Mouse (Mus musculus) brown adipose tissue, adult 24 weeks (tissue): ENCODE data around the gene Zdhhc14. TPM values are rescaled to one million over a fixed set of nuclear protein-coding genes. Genes with fewer than 3 reads are reported as not detected.
"Not testable (repeated sequence)": the region's sequence is repeated elsewhere in the genome, so short reads cannot be mapped to it uniquely, and the experiment has no call there.

Source experiments
- H3K27ac ChIP-seq: fragments of 200-500 bp; replicated peaks from 2 replicates; pipeline ENCODE4 v1.5.1; 2012; ENCODE audit warnings: low read depth, mild to moderate bottlenecking, low read length
- H3K4me1 ChIP-seq: fragments of 200-500 bp; 2 replicates; pipeline ENCODE4 v1.6.1; 2012; ENCODE audit warnings: low read length, mixed read lengths; ENCODE audit not compliant: control insufficient read depth, insufficient read depth, insufficient read length
- H3K4me3 ChIP-seq: fragments of 200-500 bp; 2 replicates; pipeline ENCODE4 v1.5.1; 2012; ENCODE audit warnings: low read depth, mild to moderate bottlenecking, low read length, moderate library complexity; ENCODE audit not compliant: insufficient read depth
- polyA plus RNA-seq: library from polyadenylated mRNA; stranded (reverse); fragments of >200 nt; gene quantifications from 2 replicates; pipeline ENCODE4 v1.2.4, GENCODE M21; 2012; ENCODE audit not compliant: missing spikeins, insufficient read depth, insufficient read length

Zdhhc14 gene
- polyA plus RNA-seq, 1 experiment = 3.1 TPM

DNA sequence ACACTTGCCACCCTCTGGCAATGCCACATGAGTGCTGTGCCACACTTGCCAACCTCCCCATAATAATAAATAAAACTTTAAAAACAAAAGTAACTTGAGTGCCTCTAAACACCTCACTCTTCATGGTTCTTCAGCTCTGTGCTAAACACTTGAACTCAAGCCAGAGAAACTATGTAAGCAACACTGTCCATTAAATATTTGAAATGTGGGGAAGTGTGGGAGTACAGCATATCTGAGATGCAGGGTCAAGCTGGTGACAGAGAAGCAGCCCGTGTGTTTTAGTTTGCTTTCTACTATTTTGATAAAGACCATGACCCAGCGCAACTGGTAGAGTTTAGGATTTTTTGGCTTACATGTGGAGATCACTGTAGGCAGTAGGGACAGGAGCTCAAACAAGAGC is 100.7 kb downstream of the Zdhhc14 start:
- H3K4me1 ChIP-seq = peaks cover 8% of the 10 kb centered on the region; the same call in 1 of the 2 replicates
- no peak overlapping the region for H3K4me3 ChIP-seq
- H3K27ac ChIP-seq = peak overlapping the region; percentile 73

DNA sequence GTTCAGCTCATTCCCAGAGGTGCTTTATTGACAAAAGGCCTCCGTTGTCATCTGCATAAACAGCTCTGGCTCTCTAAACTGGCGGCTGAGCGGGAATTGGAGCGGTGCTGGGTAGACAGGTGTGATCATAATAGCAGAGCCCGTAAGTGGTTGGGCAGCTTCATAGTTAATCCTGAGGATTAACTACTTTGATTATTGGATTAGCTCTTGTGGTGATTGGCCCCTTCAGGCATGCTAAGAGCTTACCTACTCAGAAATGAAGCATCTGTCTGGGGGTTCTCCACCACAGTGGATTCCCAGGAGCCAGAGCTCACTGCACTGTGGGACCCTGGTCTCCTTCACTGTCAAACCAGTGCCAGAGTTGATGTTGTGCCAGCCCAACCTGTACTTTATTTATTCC is 102.7 kb downstream of the Zdhhc14 start:
- Histone ChIP-seq H3K27ac (no peak overlapping the region), H3K4me1 (peaks cover 11% of the 10 kb centered on the region), H3K4me3 (no peak overlapping the region)

DNA sequence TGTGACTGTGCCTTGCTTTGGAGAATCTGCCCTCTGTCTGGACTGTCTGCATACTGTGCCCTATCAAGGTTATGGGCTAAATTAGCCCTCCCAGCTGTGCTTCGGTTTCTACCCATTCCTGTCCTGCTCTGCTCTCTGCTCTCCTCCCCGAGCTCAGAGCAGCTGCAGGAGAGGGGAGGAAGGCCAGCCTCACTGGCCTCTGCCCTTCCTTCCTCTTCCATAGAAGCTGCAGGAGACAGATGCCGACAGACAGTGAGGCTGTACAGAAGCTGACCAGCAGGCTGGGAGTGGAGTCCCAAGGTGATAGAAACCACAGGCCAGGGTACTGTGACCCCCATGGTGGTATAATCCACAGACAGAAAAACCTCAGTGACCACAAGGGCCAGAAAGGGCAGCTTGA is 104.1 kb downstream of the Zdhhc14 start:
- H3K27ac ChIP-seq = peak overlapping the region; percentile 46; the same call in 1 of the 2 replicates
- no peak overlapping the region for H3K4me3 ChIP-seq
- H3K4me1 ChIP-seq = peaks cover 11% of the 10 kb centered on the region

DNA sequence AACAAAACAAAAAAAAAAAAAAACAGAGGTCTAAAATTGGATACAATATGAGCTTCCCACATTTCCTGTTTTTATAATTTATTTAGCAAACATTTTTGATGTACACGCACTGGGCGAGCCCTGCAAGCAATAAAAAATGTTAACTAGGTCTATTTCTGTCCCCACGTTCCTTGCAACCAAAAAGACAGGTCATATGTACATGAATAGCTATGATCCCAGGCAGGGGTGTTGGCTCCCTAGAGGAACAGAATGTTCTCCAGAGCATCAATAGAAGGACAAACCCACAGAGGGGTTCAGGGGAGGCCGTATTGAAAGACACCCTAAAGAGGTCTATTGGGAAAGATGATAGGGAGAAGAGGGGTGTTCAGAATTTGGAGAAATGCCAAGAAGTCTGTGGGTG is 106.6 kb downstream of the Zdhhc14 start:
- peaks cover 7% of the 10 kb centered on the region for H3K4me1 ChIP-seq
- H3K27ac ChIP-seq = no peak overlapping the region
- no peak overlapping the region for H3K4me3 ChIP-seq

DNA sequence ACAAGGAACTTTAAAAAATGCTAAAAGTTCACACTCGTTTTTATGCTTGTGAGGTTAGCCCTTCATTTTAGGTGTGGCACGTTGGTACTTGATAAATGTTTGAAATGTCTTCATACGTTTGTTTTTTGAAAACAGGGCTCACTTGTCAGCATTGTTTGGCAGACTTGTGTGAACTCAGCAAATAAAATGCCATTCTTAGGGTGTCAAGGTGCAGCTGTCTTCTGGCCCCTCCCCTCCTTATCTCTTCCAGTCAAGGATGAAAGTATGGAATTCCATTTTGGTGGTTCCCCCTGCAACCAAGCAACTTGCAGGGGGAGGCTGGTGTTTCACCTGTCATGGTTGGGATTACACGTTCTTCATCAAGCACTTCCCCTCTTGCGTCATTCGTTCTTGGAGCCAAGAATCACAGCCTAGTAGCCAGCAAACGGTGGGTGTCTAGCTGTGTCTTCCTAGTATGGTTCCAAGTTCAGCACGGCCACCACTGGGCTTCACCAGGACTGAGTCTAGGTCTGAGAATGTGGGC is 108.2 kb downstream of the Zdhhc14 start:
- Histone ChIP-seq H3K27ac (no peak overlapping the region), H3K4me3 (no peak overlapping the region), H3K4me1 (peaks cover 7% of the 10 kb centered on the region)

DNA sequence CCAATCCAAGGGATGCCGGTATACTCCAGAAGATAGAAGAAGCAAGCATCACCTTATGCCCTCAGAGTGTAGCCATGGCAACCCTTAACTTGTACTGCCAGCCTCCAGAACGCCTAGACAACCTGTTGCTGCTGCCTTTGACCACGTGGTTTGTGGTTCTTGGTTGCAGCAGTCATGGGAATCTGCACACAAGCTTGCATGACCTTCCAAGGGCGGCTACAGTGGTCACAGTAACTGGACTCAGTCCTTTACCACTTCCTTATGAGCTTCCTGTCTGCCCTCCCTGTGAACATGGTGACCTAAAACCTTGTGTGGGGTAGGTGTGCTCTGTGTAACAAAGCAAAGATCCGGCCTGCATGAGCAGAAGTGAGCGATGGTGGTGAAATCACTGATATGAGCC is 109.6 kb downstream of the Zdhhc14 start:
- Histone ChIP-seq H3K27ac (no peak overlapping the region), H3K4me3 (no peak overlapping the region), H3K4me1 (peaks cover 5% of the 10 kb centered on the region)

DNA sequence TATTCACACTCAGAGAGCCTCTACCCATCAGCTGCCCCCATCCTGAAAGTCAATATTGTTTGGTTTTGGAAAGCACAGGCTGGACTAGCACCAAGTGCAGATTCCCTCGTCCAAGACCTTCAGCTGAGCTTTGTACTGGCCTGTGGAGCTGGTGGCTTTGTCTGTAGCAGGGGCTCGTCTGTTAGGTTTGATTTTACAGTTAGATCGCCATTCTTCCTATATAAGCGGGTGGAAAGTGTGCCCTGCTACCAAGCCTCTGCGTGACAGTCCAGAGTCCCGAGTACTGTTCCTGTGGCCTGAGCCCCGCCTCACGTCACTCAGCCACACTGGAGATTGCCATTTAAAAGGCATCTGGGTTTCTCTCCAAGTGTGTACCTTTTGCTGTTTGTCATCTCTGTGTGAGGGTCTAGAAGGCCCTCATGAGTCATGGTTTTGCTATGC is 113.8 kb downstream of the Zdhhc14 start:
- no peaks in the 10 kb centered on the region for H3K4me1 ChIP-seq
- no peak overlapping the region for H3K27ac ChIP-seq
- no peak overlapping the region for H3K4me3 ChIP-seq

DNA sequence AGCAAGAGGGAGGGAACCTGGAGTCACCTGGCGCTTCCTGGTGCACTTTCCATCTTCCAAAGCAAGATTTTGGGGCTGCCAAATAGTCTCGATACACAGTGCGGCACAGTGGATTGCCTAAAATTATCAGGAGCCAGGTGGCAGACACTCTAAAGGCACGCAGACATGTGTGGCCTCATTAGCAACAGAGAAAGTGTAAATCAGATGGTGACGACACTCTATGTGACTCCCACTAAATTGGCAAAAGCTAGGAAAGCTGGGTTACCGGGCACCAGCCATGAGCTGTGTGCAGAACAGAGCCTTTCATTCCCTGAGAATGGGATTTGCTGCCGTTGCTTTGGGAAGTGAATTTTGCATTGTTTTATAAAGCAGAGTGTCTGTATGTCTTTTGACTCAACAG is 115.0 kb downstream of the Zdhhc14 start:
- no peak overlapping the region for H3K27ac ChIP-seq
- H3K4me1 ChIP-seq = no peaks in the 10 kb centered on the region
- H3K4me3 ChIP-seq = no peak overlapping the region

DNA sequence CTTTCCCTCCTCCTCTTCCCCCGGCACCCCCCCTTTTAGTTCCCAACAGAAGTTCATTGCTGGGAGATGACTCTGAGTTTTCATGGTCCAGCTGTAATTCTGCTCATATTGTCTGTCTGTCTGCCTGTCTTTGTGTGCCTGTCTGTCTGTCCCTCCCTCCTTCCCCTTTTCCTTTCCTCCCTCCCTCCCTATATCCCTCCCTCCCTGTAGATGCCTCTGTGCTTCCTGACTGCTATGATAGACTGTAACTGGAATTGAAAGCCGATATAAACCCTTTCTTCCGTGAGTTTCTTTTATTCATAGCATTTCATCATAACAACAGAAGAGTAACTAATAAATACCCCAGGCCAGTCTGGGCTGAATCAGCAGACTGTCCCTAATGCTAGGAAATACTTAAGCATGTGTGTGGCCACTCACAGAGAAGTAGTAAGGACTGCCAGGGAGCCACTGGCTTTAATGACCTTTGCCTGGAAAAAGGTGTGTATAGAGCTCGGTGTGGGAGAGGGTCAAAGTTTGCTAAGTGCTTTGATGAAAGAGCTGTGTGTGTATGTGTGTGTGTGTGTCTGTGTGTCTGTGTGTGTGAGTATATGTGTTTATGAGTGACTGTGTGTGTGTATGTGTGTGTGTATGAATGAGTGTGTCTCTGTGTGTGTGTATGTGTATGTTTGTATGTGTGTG is 117.7 kb downstream of the Zdhhc14 start:
- Histone ChIP-seq H3K4me3 (no peak overlapping the region), H3K27ac (no peak overlapping the region), H3K4me1 (0 out of 2 replicates have a peak, but pooled peaks cover 4% of the 10 kb centered on the region)

DNA sequence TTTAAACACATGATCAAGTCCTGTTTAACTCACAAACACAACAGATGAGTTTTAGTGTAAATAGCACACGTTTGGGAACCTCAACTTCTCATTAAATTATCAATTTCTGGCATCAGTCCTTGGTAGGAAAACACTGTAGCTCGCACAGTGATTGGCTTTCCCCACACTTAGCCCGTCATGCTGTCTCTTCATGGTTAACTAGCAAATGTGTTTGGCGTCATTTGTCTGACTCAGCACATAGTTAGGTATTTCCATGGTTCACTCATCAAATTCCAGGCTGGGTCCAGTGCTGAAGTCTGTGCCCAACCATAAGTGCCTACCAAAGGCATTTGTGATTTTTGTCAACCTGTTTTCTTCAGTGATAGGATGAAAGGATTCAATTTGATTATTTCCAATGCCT is 119.9 kb downstream of the Zdhhc14 start:
- H3K4me3 ChIP-seq = no peak overlapping the region
- H3K4me1 ChIP-seq = 0 out of 2 replicates have a peak, but pooled peaks cover 6% of the 10 kb centered on the region
- no peak overlapping the region for H3K27ac ChIP-seq

DNA sequence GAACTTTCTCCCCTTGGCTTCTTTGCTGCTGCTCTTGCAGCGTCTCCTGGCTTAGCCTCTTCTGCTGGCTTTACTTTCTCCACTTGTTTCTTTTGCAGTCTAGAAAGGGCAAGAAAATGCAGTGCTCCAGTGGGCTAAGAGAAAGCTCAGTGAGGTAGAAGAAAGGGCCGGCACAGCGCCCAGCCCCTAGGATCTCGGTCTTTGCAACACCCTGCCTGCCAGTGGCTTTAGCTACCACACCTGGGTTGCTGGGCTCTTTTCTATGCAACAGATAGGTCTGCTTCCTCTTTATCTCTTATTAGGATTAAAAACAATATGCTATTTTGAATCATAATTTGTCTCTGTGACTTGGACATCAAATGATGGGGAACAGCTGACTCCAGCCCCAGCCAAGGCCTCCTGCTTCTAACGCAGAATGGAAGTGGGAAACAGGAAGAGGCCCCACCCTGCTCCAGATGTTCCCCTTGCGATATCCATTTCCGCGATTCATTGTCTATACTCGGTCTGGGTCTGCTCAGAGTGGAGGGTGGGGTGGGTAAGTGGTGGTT is 122.5 kb downstream of the Zdhhc14 start:
- 0 out of 2 replicates have a peak, but pooled peaks cover 6% of the 10 kb centered on the region for H3K4me1 ChIP-seq
- no peak overlapping the region for H3K4me3 ChIP-seq
- 0 out of 2 replicates have a peak overlapping the region, but pooled peaks have one; percentile 58 for H3K27ac ChIP-seq

DNA sequence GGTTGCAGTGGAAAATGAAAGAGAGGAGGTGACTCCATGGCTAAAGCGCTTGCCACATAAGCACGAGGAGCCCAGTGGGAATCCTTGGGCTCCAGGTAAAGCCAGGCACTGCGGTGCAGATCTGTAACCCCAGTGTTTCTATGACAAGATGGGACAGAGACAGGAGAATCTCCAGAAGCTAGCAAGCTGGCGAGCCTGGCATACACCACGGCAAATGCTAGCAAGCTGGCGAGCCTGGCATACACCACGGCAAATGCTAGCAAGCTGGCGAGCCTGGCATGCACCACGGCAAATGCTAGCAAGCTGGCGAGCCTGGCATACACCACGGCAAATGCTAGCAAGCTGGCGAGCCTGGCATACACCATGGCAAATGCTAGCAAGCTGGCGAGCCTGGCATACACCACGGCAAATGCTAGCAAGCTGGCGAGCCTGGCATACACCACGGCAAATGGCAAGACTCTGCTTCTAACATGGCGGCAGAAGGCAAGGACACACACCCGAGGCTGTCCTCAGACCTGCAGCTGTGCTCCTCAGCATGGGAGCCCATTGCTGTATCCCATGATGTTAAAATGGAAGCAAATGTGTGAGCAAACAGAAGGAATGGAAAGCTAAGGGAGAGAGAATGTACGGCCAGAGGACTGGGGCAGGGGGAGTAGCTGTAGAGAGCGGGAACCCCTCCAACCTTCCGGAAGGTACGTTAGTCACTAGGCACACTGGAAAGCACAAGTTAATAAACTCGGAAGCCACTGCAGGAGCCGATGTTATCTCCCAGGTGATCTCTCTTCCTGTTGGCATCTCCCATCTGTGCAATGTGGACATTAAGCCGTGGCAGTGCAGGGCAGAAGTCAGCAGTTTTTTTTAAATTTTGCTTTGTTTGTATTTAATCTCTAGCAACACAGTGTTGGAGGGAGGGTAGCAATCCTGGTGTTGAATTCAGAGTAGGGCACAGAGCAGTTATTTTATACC is 129.6 kb downstream of the Zdhhc14 start:
- H3K4me1 ChIP-seq = 0 out of 2 replicates have a peak, but pooled peaks cover 7% of the 10 kb centered on the region
- no peak overlapping the region for H3K27ac ChIP-seq
- no peak overlapping the region for H3K4me3 ChIP-seq

DNA sequence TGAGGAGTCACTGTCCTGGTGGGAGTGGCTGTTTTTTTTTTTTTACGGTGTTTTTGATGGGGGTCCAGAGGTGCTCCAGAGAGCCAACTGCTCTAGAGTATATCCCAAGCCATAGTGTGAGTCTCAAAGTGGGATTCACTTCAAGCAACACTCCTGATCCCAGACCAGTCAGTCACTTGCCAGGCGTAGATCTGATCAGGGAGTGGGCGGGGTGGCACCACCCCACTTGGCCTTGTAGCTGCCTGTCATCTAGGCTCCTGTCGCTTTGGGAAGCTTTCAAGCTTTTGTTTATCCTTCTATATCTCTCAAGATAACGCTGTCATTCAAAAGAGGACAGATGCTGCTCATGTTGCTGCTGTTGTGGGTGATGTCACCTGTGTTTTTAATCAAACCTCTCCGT is 130.4 kb downstream of the Zdhhc14 start:
- Histone ChIP-seq H3K27ac (no peak overlapping the region), H3K4me1 (peaks cover 10% of the 10 kb centered on the region; the same call in 1 of the 2 replicates), H3K4me3 (no peak overlapping the region)

DNA sequence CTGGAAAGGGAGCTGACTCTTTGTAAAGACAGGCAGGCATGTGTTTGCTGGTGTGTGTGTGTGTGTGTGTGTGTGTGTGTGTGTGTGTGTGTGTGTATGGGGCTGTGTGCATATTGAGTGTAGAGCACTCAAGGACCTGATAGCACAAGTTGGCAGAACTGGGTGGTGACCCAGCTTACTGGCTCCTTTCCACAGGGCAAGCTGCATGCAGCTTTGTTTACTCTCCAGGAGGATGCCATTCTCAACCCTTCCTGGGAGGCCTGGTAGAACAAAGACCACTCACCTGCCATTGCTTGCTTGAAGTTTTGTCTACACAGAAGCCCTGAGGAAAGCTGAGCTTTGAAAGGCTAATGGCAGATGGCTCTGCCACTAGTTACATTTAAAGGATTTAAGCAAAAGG is 130.8 kb downstream of the Zdhhc14 start:
- Histone ChIP-seq H3K4me3 (no peak overlapping the region), H3K4me1 (peaks cover 10% of the 10 kb centered on the region; the same call in 1 of the 2 replicates), H3K27ac (no peak overlapping the region)

DNA sequence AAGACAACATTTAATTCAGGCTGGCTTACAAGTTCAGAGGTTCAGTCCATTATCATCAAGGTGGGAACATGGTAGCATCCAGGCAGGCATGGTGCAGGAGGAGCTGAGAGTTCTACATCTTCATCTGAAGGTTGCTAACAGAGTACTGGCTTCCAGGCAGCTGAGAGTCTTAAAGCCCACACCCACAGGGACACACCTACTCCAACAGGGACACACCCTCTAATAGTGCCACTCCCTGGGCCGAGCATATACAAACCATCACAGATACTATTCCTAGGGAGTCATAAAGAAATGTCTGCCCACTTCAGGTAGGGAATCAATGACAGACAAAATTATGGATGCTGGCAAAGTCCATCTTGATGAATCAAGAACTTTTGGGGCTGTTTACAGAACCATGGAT is 132.5 kb downstream of the Zdhhc14 start:
- H3K4me1 ChIP-seq = peaks cover 10% of the 10 kb centered on the region; the same call in 1 of the 2 replicates
- not testable (repeated sequence) for H3K27ac ChIP-seq, H3K4me3 ChIP-seq
